Mouse (Mus musculus): ENCODE results near the gene Rnh1. TPM values are rescaled to one million over a fixed set of nuclear protein-coding genes. Genes with fewer than 3 reads are reported as not detected.
A peak's percentile ranks its signal among the peaks of the same experiment; 100 is the strongest.

The Rnh1 gene
- total RNA-seq, 2 experiments from 2014 or later, result 3.7 to 9.6 TPM

GRCm38 (mm10) chr7:141206182-141206937, 33.7 kb upstream of the Rnh1 start:
- ATAC-seq (replicated peaks; ENCODE audit: low FRiP score, poor library complexity, severe bottlenecking), result no peak

GRCm38 (mm10) chr7:141205504-141205903, 32.8 kb upstream of the Rnh1 start:
- ATAC-seq (replicated peaks; ENCODE audit: low FRiP score, poor library complexity, severe bottlenecking), result no peak

GRCm38 (mm10) chr7:141204546-141204945, 31.9 kb upstream of the Rnh1 start:
- ATAC-seq (replicated peaks; ENCODE audit: low FRiP score, poor library complexity, severe bottlenecking), result no peak

DNA sequence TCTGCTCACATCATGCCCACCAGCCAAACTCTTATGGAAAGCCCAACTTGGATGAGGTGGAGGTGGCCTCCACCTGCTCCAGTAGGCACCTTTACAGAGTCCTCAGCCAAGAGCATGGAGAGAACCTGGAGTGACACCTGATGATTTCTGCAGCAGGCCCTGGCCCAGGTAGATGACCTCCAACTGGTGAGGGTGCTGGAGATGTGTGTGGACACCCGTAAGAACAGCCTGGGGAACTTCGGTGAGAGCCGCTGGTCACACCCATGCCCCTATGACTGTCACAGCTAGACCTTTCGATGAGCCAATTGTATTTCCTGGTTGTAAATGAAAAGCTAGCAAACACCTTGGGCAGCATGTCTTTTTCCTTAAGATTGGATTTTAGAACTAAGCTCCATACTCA, 25.5 kb upstream of the Rnh1 start:
- ATAC-seq (replicated peaks; ENCODE audit: low FRiP score, poor library complexity, severe bottlenecking), result no peak

DNA sequence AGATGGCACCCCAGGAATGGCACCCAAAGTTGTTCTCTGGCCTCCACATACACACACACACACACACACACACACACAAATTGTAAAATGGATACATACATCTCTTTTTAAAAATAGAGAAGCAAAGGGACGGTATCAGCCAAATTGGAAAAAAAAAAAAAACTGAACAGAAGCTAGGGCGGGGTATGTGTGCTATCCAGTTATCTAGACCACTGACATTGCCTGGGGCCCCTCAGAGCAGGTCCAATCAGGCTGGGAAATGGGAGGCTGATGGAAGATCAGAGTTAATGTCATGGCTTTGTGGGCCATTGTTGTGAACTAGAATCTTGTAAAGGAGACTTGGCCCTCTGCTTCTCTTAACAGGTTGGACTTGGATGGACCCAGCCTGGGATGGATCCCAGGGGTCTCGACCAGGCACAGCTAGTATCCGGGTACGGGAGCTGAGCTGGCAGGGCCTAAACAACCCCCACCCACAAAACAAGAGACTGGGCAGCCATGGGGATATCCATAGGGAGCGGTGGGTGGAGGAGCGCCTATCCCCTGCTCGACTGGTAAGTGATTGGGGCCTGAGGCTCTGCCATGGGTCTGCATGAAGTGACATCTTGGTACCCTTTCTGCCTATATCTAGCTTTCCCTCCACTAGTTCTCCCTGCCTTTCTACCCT, 24.1 kb upstream of the Rnh1 start:
- no peak for ATAC-seq (replicated peaks; ENCODE audit: low FRiP score, poor library complexity, severe bottlenecking)

GRCm38 (mm10) chr7:141195754-141196153, 23.1 kb upstream of the Rnh1 start:
- ATAC-seq (replicated peaks; ENCODE audit: low FRiP score, poor library complexity, severe bottlenecking), result no peak

DNA sequence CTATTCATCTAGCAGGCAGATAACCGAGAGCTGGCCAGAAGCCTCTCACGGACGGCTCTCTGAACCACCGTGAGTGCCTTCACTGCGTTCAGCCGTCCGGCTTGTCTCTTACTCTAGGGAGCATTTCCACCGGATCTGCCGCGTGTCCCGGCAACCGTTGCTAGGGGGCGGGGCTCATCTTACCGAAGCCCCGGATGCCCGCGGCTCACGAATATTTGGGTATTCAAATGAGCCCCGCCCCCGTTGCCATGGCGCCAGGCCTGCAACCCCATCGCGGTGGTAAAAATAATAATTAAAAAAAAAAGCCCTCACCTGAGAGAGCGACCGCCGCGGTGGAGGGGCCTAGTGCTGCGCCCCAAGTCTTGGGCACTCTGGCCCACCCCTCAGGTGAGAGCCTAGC, 22.2 kb upstream of the Rnh1 start:
- peak; percentile 62 for ATAC-seq (replicated peaks; ENCODE audit: low FRiP score, poor library complexity, severe bottlenecking)

DNA sequence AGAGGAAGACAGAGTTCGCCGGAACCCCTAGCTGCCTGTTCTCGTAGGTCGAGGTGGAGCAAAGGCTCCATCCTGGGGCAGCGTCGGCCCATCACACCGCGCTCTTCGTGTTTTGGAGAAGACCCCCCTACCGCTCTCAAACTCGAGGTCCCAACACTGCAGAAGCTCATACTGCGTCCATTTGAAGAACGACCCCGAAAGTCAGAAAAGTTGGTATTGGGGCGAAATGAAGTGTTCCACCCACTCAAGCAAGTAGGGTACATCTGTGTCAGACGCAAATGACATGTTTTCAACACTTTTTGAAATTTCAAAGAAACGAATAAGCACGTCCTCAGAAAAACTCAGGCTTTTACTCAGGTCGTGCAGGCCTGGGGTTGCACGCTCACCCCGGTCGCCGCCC, 21.8 kb upstream of the Rnh1 start:
- no peak for ATAC-seq (replicated peaks; ENCODE audit: low FRiP score, poor library complexity, severe bottlenecking)

DNA sequence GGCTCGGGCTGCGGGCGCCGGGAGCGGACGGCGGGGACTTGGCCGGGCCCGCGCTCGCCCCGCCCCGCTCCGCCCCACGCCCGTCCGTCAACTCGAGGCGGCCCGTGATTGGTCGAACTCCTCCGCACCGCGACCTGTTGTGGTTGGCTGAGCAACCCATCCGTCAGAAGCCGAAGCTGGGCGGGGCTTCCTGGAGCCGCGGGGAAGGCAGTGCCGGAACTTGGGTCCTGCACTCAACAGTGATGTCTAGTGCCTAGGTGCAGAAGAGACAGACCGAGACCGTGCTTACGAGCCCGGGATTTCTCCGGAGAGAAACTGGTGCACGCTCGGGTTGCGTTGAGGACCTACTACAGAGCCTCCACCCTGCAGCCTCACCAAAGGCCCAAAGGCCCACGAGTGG, 21.3 kb upstream of the Rnh1 start, which contains the start of the genes Hras and Lrrc56:
TSS of gene Hras (minus strand) at position 58 of the 400 bp plus-strand sequence.
TSS of gene Lrrc56 (plus strand) at position 210 of the 400 bp plus-strand sequence.
- peak; percentile 85 for ATAC-seq (replicated peaks; ENCODE audit: low FRiP score, poor library complexity, severe bottlenecking)

DNA sequence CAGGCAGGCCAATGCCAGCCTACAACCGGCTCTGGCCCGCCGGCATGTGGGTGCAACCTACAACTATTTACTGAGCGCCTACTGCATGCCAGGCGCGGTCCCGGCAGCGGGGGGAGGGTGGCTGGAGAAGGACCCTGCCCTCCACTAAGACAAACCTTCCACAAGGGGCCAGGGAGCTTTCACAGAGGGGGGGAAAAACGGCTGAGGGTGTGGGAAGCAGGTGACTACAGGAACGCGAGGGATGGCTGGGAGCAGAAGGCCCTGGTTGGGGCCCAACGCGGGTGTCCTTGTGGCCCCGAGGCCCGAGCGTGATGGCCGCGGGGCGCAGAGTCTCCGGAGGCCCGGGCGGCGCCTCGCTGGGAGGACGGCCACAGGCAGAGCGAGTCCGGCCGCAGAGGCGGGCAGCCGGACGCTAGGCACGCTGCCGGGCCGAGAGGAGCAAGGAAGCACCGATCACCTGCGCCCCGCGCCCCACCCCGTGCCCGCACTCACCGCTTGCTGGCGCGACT, 20.7 kb upstream of the Rnh1 start:
- ATAC-seq (replicated peaks; ENCODE audit: low FRiP score, poor library complexity, severe bottlenecking), result peak; percentile 21

GRCm38 (mm10) chr7:141192776-141193347, 20.2 kb upstream of the Rnh1 start:
- no peak for ATAC-seq (replicated peaks; ENCODE audit: low FRiP score, poor library complexity, severe bottlenecking)

GRCm38 (mm10) chr7:141191796-141192685, 19.4 kb upstream of the Rnh1 start:
- ATAC-seq (replicated peaks; ENCODE audit: low FRiP score, poor library complexity, severe bottlenecking), result no peak

- no peak for ATAC-seq (replicated peaks; ENCODE audit: low FRiP score, poor library complexity, severe bottlenecking)
Observed at GRCm38 (mm10) chr7:141191036-141191435, 18.4 kb upstream of the Rnh1 start.

GRCm38 (mm10) chr7:141190220-141190619, 17.6 kb upstream of the Rnh1 start:
- ATAC-seq (replicated peaks; ENCODE audit: low FRiP score, poor library complexity, severe bottlenecking), result no peak

DNA sequence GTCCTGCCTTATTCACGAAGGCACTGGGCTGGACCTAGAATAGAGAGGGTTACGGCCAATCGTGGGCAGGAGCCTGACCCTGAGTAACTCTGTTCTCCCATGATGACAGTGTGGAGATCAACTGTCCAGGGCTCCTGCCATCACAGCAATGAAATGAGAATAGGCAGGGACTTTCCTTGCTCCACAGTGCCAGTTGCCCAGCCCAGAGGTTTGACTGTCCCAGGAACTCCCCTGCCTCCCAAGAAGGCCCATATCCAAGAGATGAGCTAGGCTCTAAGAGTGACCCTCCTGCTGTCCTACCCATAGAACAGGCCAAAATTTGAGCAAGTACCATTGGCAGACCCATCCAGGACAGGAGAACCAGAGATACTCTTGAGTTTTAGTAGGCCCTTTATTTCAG, 16.1 kb upstream of the Rnh1 start:
- no peak for ATAC-seq (replicated peaks; ENCODE audit: low FRiP score, poor library complexity, severe bottlenecking)

- no peak for ATAC-seq (replicated peaks; ENCODE audit: low FRiP score, poor library complexity, severe bottlenecking)
Observed at GRCm38 (mm10) chr7:141188194-141188593, 15.5 kb upstream of the Rnh1 start.

- peak; percentile 77 for ATAC-seq (replicated peaks; ENCODE audit: low FRiP score, poor library complexity, severe bottlenecking)
Observed at GRCm38 (mm10) chr7:141176173-141176572, 3.5 kb upstream of the Rnh1 start.

DNA sequence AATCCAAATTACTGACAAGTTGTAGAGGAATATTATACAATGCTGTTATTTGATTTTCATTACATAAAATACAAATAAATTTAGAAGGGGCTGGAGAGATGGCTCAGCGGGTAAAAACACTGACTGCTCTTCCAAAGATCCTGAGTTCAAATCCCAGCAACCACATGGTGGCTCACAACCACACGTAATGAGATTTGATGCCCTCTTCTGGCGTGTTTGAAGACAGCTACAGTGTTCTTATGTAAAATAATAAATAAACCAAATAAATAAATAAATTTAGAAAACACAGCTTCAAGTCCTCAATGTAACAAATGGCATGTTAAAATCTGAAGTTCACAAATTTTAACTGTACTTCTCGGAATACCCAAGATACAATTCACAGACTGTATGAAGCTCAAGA, 2.4 kb upstream of the Rnh1 start:
- ATAC-seq (replicated peaks; ENCODE audit: low FRiP score, poor library complexity, severe bottlenecking), result no peak

- ATAC-seq (replicated peaks; ENCODE audit: low FRiP score, poor library complexity, severe bottlenecking), result no peak
Observed at GRCm38 (mm10) chr7:141173323-141173850, 730 bp upstream of the Rnh1 start.

DNA sequence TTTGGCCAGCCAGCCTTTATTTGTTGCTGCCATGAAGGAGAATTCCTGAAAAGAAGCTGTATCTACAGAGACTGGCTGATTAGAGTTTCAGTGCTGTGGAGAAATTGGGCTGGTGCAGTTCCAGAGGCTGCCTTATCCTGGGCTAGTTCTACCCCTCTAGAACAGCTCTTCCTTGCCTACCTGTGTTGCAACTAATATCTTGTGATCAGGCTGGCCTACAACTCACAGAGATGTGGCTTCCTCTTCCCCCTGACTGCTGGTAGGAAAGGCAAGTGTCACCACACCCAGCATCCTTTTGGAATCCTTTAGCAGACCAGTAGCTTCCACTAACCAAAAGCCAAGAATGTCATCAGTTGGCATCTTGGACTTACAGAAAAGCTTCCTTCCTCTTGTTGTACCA, 2.8 kb downstream of the Rnh1 start:
- ATAC-seq (replicated peaks; ENCODE audit: low FRiP score, poor library complexity, severe bottlenecking), result no peak
